Mouse (Mus musculus) spleen, postnatal 4 days (tissue): ENCODE measurements around the gene Krtap3-2.
"Not testable (repeated sequence)": the region's sequence is repeated elsewhere in the genome, so short reads cannot be mapped to it uniquely, and the experiment has no call there.

ENCODE experiments used
- DNase-seq, 2 experiments: peaks; one replicate each; pipeline ENCODE4 v3.0.0; 2022; ENCODE audit warnings: low spot score in 2 of 2

Krtap3-2 gene

DNA sequence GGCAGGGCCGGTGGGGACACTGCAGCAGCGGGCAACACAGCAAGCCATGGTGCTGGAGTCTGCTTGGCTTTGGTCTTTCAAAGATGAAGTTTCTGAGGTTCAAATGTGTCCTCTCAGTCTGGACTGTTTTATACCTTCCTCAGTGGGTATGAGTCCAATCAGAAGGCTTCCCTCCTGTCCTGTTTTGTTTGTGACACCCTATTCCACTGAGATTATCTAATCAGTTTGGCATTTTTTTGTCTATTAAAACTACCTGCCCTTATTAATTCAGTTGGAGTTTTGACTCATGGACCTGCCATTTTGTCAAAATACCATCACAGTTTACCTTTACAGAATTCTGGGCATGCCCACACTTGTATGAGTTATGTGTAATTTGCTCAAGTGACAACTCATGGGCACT lies at the start of gene Krtap3-2:
Gene Krtap3-2, minus strand, starts transcription at position 101 of the 400 bp plus-strand sequence.
- no peak for DNase-seq

DNA sequence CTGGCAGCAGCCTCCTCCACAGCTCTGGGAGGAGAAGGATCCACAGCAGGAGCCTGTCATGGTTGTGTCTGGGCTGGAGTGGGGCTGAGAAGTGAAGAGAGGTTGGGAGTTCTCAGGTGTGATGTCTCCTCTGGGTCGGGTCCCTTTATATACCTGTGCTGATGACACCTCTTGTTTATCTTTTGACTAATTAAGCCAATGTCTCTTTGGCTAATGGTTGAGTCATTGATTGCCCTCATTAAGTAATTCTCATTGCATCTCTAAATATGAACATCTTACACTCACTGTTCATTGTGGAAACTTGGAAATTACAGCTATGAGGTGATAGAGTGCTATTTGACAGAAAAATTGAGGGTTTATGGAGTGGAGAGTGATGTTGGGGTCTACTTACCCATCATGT lies 46.6 kb upstream of the Krtap3-2 start, which contains the start of gene Gm11938:
Gene Gm11938, minus strand, starts transcription at position 101 of the 400 bp plus-strand sequence.
- DNase-seq: not testable (repeated sequence)

DNA sequence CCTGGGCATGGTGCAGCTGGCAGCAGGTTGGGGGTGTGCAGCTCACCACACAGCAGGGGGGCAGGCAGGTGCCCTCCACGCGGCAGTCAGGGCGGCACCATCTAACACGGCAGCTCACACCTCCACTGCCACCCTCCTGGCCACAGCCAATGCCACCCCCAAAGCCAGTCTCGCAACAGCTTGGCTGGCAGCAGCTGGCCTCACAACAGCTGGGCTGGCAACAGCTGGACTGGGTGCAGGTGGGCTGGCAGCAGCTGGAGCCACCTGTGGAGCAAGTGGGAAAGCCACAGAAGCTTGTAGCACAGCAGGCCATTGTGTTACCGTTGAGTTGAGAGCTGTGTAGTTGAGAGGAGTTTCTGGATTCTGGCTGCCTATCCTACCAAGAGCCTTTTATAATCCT lies 41.1 kb upstream of the Krtap3-2 start, which contains the start of gene Krtap9-3:
Gene Krtap9-3, minus strand, starts transcription at position 364 of the 400 bp plus-strand sequence.
- DNase-seq: not testable (repeated sequence)

DNA sequence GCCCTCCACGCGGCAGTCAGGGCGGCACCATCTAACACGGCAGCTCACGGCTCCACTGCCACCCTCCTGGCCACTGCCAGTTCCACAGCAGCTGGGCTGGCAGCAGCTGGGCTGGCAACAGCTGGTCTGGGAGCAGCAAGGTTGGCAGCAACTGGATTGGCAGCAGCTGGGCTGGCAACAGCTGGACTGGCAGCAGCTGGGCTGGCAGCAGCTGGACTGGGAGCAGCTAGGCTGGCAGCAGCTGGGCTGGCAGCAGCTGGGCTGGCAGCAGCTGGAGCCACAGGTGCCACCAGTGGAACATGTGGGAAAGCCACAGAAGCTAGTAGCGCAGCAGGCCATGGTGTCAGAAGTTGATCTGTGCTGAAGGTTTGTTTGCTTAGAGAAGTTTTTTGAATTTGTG lies 34.3 kb upstream of the Krtap3-2 start, which contains the start of gene Krtap1-3:
Gene Krtap1-3, minus strand, starts transcription at position 359 of the 400 bp plus-strand sequence.
- no peak for DNase-seq

DNA sequence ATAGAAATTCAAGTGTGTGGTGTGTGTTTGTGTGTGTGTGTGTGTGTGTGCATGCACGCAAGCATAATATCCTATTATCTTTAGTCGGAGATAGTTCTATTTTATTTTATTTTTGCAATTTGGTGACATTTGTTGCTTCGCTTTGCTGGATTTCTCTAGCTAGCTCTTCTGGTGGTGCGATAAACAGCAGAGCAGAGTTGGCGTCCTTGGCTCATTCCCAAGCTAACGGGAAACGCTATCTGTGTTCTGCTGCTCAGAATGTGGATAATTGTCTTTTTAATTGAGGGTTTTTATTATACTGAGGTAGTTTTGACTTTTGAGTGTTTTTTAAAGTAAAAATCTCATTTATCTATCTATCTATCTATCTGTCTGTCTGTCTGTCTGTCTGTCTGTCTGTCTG lies 28.4 kb upstream of the Krtap3-2 start:
- DNase-seq: no peak

DNA sequence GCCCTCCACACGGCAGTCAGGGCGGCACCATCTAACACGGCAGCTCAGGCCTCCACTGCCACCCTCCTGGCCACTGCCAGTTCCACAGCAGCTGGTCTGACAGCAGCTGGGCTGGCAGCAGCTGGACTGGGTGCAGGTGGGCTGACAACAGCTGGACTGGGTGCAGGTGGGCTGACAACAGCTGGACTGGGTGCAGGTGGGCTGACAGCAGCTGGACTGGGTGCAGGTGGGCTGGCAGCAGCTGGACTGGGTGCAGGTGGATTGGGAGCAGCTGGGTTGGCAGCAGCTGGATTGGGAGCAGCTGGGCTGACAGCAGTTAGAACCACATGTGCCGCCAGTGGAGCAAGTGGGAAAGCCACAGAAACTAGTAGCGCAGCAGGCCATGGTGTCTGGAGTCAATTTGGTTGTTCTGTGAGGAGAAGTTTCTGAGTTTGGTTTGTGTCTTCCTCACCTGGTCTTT lies 26.6 kb upstream of the Krtap3-2 start, which contains the start of gene Krtap1-4:
Gene Krtap1-4, minus strand, starts transcription at position 410 of the 460 bp plus-strand sequence.
- DNase-seq: no peak

DNA sequence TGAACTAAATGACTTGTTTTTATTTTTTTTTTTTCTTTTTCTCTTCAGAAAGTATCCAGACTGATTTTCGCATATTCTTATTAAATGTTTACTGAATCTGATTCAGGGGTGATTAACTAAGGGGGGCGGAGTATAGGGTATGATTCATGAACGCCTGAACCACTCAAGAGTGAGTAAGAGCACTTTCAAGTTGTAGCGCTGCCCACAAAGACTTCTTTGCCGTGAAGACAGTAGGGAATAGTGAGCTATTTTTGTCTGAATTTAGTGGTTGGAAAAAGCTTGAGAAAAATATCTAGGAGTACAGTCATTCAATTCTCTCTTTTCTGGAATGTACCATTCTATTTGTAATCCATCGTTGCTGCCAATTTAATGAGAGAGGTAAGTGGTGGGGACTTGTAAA lies 24.9 kb upstream of the Krtap3-2 start:
- DNase-seq: no peak

DNA sequence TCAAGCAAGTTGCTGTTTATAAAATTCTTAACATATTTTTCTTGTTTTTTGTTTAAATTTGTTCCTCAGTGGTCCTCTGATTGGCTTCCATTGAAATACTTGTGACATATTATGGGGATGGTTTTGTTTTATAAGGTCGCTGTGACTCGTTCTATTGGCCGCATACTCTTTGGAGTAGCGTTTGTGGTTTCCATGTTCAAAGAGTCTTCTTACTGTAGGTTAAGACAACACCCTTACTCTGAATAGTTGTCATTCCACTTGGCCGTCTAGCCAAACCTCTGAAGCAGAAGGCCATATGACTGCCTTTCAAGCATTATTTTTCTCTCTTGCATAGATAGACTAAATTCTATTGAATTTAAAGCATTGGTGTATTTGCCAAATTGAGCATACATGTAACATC lies 24.4 kb upstream of the Krtap3-2 start:
- DNase-seq: no peak

DNA sequence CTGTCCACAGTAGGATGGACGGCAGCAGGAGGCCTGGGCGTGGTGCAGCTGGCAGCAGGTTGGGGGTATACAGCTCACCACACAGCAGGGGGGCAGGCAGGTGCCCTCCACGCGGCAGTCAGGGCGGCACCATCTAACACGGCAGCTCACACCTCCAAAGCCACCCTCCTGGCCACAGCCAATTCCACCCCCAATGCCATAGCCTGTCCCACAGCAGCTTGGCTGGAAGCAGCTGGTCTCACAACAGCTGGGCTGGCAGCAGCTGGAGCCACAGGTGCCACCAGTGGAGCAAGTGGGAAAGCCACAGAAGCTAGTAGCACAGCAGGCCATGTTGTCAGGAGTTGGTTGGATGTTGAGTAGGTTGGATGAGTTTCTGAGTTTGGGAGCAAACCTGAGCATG lies 24.0 kb upstream of the Krtap3-2 start, which contains the start of gene Krtap1-5:
Gene Krtap1-5, minus strand, starts transcription at position 381 of the 400 bp plus-strand sequence.
- no peak for DNase-seq

DNA sequence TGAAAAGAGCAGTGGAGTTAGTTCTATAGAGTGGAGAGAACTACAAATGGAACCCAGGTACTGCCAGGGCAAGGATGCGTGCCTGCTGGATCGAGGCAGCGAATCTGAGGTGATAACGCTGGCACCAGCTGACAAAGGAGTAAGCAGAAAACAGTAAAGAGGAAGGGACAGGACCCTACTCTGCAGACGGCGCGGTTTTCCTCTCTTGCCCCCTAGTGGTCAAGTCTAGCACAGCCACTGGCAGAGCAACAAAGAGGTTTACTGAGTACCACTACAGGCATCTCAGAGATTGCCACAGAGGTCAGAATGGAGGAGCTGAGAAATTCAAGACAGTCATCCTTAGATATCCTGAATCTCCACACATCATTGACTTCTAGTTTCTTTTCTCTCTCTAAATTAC lies 17.5 kb upstream of the Krtap3-2 start:
- peak; percentile 25 to 78 for DNase-seq

DNA sequence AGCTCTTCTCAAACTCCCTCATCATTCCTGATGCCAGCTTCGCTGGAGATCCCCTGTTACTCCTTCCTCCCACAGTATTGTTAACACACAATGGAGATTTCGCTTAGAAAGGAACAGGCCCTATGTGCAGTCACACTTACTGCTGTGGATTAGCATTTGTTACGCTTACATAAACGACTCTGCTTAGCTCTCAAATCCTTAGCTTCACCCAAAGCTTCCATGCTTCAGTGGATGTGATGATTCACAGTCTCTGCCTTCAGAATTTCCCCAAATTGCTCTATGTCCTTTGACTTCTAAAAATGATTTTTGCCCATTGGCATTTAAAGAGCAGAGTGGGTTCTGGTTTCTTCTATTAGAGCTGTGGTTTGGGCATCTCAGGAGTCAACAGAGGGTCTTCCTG lies 16.5 kb upstream of the Krtap3-2 start:
- no peak for DNase-seq

DNA sequence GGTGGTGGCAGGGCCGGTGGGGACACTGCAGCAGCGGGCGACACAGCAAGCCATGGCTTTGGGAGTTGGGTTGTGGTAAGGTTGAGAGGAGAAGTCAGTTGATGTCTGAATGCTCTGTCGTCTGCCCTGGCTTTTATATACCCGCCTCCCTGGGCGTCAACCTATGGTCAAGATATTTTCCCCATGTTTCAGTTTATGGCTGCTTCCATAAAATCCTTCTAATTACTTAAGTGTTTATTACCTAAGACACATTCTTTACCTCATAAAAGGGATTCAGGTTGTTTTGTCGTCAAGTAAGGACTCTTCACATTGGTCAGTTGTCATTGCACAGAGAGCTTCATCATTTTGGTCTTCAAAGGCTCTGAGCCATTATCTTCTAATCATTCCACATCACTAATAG lies 9.9 kb upstream of the Krtap3-2 start, which contains the start of gene Krtap3-1:
Gene Krtap3-1, minus strand, starts transcription at position 101 of the 400 bp plus-strand sequence.
- no peak for DNase-seq

DNA sequence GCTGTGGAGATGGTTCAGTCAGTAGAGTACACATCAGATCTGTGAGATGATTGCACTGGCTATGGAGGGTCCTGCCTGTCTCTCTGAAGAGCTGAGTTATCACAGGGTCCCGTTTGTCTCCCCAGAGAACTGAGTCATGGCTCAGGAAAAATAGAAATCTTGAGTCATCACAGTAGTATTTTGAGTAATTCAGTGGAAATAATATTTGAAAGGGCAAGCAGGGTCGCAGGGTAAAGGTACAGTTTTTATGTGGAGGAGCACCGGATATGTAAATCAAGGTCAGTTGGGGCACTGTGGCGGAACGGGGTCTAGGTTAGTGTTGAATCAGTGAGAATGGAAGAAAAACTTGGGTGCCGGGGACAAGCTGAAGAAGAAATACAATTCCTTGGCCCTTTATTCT lies 5.9 kb upstream of the Krtap3-2 start:
- no peak for DNase-seq

DNA sequence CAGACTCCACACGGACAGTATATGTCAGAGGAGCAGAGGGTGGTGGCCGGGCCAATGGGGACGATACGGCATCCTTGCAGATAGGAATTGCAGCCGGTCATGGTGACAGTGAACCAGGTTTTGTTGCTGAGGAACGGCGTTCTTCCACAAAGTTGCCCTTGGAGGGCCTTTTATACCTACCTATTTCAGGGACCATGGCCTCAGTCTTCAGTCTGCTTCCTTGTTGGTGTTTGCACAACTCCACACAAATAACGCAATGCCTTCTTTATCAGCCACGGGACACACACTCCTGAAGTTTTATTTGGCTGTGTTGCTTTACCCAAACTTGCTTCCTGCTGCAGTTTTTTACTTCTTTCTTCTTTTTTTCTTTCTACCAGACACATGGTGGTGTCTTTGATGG lies 2.7 kb upstream of the Krtap3-2 start, which contains the start of gene Gm11939:
Gene Gm11939, minus strand, starts transcription at position 101 of the 400 bp plus-strand sequence.
- no peak for DNase-seq

DNA sequence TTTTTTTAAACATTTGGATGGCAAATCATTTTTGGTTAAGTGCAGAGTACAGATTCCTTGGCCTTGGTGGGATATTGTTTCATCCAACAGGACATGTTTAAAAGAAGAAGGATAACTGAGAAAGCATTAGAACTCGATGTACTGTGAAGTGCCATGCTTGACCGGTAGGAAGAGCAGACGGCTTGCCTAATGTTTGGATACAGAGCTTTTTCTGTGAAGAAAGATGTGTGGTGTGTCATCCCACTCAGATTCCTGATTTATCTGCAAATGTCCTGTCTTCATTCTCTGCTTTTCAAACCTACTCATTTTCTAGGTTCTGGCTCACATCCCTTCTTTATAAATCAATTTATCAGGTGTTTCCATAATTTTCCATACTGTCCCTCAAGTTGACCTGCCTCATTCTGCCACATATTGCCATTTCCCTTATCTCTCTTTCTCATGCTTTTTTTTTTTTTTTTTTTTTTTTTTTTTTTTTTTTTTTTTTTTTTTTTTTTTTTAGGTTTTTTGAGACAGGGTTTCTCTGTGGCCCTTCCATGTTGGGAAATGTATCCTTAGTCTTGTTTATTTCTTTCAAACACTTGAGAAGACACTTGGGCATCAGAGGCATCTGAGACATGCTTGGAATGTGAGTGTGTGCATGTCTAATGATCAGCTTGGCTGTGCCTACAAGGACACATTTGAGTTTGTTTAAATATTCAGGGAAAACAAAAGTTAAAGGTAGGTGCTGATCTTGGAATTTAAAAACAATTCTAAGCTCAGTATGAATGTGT lies 1.5 kb upstream of the Krtap3-2 start:
- no peak for DNase-seq

DNA sequence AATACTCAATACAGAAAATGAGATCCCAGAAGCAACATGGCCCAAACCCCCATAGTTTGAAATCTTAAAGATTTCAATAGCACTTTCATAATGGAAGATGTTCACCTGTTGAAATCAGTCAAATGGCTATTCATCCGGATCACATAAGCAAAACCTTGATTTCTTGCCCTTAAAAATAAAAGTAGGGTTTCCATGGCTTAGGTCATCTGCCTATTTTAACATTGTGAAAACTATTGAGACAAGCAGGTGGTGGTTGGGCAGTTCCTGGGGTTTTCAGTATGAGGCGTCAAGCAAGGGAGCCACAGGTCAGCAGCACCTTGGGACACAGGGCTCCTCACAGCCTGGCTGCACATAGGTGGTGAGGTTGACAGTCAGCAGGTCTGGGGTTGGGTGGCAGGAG lies 458 bp downstream of the Krtap3-2 start:
- no peak for DNase-seq

DNA sequence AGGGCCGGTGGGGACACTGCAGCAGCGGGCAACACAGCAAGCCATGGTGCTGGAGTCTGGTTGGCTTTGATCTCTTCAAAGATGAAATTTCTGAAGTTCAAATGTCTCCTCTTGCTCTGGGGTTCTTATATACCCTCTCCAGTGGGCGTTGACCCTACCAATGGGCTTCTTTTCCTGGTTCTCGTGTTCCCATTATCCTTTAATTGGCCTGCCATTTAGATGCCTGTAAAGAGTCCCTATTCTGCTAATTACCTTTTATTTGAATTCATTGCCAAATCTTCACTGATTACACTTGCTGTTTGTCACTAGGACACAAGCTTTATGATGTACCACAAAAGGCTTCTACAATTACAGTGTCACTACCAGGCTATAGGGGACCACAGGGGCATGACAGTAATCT lies 5.9 kb downstream of the Krtap3-2 start, which contains the start of gene Krtap3-3:
Gene Krtap3-3, minus strand, starts transcription at position 101 of the 400 bp plus-strand sequence.
- no peak for DNase-seq

DNA sequence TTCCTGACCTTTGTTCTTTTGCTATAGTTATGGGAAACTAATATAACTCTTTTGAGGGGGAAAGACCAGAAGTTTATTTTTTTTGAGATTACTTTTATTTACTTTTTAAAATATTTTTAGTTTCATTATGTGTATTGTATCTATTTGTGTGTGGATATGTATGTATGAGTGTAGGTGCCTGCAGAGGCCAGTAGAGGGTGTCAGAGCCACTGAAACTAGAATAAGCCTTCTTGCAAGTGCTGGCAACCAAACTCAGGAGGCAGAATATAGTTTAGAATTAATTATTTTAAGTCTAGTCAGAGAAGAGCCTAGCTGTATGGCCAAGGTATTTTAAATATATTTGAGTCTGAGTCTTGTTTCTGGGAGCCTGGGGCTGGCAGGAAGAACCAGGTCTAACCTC lies 8.8 kb downstream of the Krtap3-2 start:
- DNase-seq: no peak

DNA sequence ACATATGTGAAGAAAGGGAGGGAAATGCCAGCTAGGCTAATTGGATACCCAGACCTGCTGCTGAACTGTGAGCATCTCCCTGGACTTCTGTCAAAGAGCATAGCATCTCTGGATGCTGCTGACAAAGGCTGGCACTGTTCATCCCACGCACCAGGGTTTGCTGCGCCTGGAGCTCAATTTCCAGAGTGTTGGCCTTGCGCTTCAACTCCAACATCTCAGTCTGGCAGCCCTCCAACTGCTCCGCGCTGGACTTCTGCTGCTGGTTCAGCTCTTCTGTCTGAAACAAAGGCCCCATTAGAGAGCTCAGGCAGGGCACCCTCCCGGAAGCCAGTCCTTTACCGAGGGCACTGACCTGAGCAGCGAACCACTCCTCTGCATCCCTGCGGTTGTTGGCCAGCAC lies 16.9 kb downstream of the Krtap3-2 start:
- no peak for DNase-seq

DNA sequence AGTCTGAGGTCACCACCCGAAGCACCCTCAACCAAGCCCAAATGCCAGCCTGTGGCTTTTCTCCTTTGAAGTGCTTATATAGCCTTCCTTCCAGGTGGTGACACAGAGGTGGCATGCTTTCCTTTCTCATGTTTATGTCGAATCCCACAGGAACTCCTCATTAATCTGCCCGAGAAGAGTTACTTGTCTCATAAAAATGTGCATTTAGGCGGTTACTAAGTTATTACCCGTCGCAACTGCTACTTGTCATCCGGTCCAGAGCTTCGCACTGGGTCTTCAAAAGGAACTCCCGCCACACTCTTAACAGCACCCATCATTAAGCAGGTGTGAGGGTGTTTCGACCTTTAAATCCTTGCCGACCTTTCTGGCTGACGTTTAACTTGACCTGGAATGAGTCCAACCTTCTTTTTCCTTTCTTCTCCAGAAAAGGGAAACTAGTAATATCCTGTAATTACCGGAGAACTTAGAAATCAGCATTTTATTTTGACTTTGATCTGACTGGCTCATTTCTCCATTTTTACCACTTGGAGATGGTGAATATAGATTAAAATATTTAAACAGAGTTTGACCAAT lies 35.3 kb downstream of the Krtap3-2 start, which contains the start of gene Krt39:
Gene Krt39, minus strand, starts transcription at position 51 of the 573 bp plus-strand sequence.
- DNase-seq: no peak

DNA sequence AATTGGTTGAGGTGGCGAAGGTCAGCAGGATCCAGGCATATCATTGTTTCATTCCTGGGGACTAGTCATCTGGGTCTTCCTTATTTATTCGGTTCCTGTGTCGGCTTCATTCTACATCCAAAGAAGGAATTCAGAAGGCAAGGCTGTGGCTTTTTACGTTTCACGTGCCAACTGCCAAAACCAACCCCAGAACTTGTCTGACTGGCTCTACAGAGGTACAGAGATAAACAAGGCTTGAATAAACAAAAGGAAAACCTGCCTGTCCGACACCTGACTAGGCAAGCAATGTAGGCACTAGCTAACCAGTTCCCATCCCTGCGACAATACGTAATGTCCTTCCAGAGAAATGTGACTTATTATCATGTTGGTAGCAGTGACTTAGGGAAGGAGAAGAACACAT lies 42.6 kb downstream of the Krtap3-2 start:
- no peak for DNase-seq
